ENCODE assay signal across 11 mouse cellular contexts in genomic region chr7:37377889-37378521, GRCm38 (mm10).
A peak's percentile ranks its signal among the peaks of the same experiment; 100 is the strongest.
DNase-seq lines count a peak whose midpoint lies in the region; ATAC-seq and TF ChIP-seq lines count a peak whose summit lies in the region.
"Had no signal": no experiment of that assay in that cellular context is flagged by ENCODE, and none has a peak within 500 bp of the region (broad histone marks: within the 10 kb centered on the region; RNA-seq: fewer than 3 reads in every experiment).

No protein-coding gene starts in this region.

- no peak for ATAC-seq in megakaryocyte, adult 5-6 weeks (ENCODE audit: poor library complexity, severe bottlenecking)
- ATAC-seq in intestine, embryonic 16.5 days: peak; percentile 55
- peak; percentile 94 for ATAC-seq in stomach, postnatal 0 days (ENCODE audit: low FRiP score, low TSS enrichment)

- H3K4me3 ChIP-seq in megakaryocyte, embryonic 14.5 days (replicated peaks): peak overlapping the region; percentile 62
- H3K4me3 ChIP-seq in intestine, embryonic 16.5 days (ENCODE audit: low read length): no peak overlapping the region
- H3K4me3 ChIP-seq in stomach, postnatal 0 days (ENCODE audit: low read depth, low read length): no peak overlapping the region
- H3K4me3 ChIP-seq: liver, embryonic 15.5 days had no signal

- H3K36me3 ChIP-seq in megakaryocyte, embryonic 14.5 days (replicated peaks; ENCODE audit: low read length): no peaks in the 10 kb centered on the region
- no peaks in the 10 kb centered on the region for H3K36me3 ChIP-seq in intestine, embryonic 16.5 days (ENCODE audit: control insufficient read depth, insufficient read depth, low read length)
- no peaks in the 10 kb centered on the region for H3K36me3 ChIP-seq in stomach, postnatal 0 days (ENCODE audit: control insufficient read depth, insufficient read depth, low read length)
- H3K36me3 ChIP-seq: liver, embryonic 15.5 days had no signal

- peaks cover 6% of the 10 kb centered on the region; the same call in 1 of the 2 replicates for H3K4me1 ChIP-seq in megakaryocyte, embryonic 14.5 days
- H3K4me1 ChIP-seq in intestine, embryonic 16.5 days (ENCODE audit: control insufficient read depth, insufficient read depth, low read length): peaks cover 6% of the 10 kb centered on the region; the same call in 1 of the 2 replicates
- H3K4me1 ChIP-seq in stomach, postnatal 0 days (replicated peaks; ENCODE audit: control insufficient read depth, insufficient read depth): no peaks in the 10 kb centered on the region
- H3K4me1 ChIP-seq: liver, embryonic 15.5 days had no signal

- H3K9ac ChIP-seq in intestine, embryonic 16.5 days (ENCODE audit: low read depth, low read length): 0 out of 2 replicates have a peak overlapping the region, but pooled peaks have one; percentile 24
- H3K9ac ChIP-seq in stomach, postnatal 0 days (ENCODE audit: low read length): no peak overlapping the region
- H3K9ac ChIP-seq: liver, embryonic 15.5 days had no signal

- no peak for TF ChIP-seq EP300 in stomach, postnatal 0 days (optimal IDR thresholded peaks at IDR 0.05)

- H3K4me2 ChIP-seq in intestine, embryonic 16.5 days (ENCODE audit: low read depth, low read length): peak overlapping the region; percentile 40
- 0 out of 2 replicates have a peak overlapping the region, but pooled peaks have one; percentile 20 for H3K4me2 ChIP-seq in stomach, postnatal 0 days (replicated peaks; ENCODE audit: low read depth)
- H3K4me2 ChIP-seq: liver, embryonic 15.5 days had no signal

- TF ChIP-seq CTCF in stomach, postnatal 0 days (IDR thresholded peaks at IDR 0.05; ENCODE audit: low read depth): no peak

- H3K27me3 ChIP-seq in megakaryocyte, embryonic 14.5 days (replicated peaks): no peaks in the 10 kb centered on the region
- H3K27me3 ChIP-seq in intestine, embryonic 16.5 days (replicated peaks; ENCODE audit: control insufficient read depth, insufficient read depth, low read length): no peaks in the 10 kb centered on the region
- no peaks in the 10 kb centered on the region for H3K27me3 ChIP-seq in stomach, postnatal 0 days (ENCODE audit: control insufficient read depth, insufficient read depth, low read length)
- H3K27me3 ChIP-seq: liver, embryonic 15.5 days had no signal

- DNase-seq in cerebellum, adult 11-12 months: peak; percentile 24
- DNase-seq in cerebellum, adult 18-20 months: no peak
- DNase-seq in stomach, postnatal 0 days (ENCODE audit: low spot score): peak; percentile 77
- DNase-seq in layer of hippocampus, adult 9-10 months (ENCODE audit: low spot score): no peak
- DNase-seq in right cerebral cortex, postnatal 25 days: no peak
- DNase-seq: adrenal gland, postnatal 25 days; heart, postnatal 14 days had no signal

- H3K9me3 ChIP-seq in megakaryocyte, embryonic 14.5 days: no peaks in the 10 kb centered on the region
- H3K9me3 ChIP-seq in intestine, embryonic 16.5 days (ENCODE audit: control insufficient read depth, low read length): no peaks in the 10 kb centered on the region
- H3K9me3 ChIP-seq in stomach, postnatal 0 days (ENCODE audit: control insufficient read depth, low read length): no peaks in the 10 kb centered on the region
- H3K9me3 ChIP-seq: liver, embryonic 15.5 days had no signal

- H3K27ac ChIP-seq in intestine, embryonic 16.5 days (ENCODE audit: low read length): no peak overlapping the region
- H3K27ac ChIP-seq in stomach, postnatal 0 days (replicated peaks): no peak overlapping the region
- H3K27ac ChIP-seq: liver, embryonic 15.5 days had no signal

- 28% methylated on average over 19 of the region's 19 CpGs for WGBS in intestine, embryonic 16.5 days
- WGBS in stomach, postnatal 0 days: 34% methylated on average over 19 of the region's 19 CpGs

Comparison
In these comparisons a context has a peak if more than half of its experiments do, and no peak if none do; other contexts are left out.
1. DNase-seq: peak in cerebellum, adult 11-12 months (single experiment) and stomach, postnatal 0 days (single experiment); none in cerebellum, adult 18-20 months (0 of 2), layer of hippocampus, adult 9-10 months (single experiment) and right cerebral cortex, postnatal 25 days (single experiment).